Mouse (Mus musculus): ENCODE data around the gene Zfand4. TPM values are rescaled to one million over a fixed set of nuclear protein-coding genes. Genes with fewer than 3 reads are reported as not detected.
"Not testable (repeated sequence)": the region's sequence is repeated elsewhere in the genome, so short reads cannot be mapped to it uniquely, and the experiment has no call there.

Gene Zfand4
- 20.8 and 32.7 TPM in 2 replicates for total RNA-seq (2014; fragmentation: Nextera tagmentation)
- 13.5 and 16.4 TPM in 2 replicates for total RNA-seq (2017)
- polyA plus RNA-seq (2012) = 1.0 and 1.7 TPM in 2 replicates

DNA sequence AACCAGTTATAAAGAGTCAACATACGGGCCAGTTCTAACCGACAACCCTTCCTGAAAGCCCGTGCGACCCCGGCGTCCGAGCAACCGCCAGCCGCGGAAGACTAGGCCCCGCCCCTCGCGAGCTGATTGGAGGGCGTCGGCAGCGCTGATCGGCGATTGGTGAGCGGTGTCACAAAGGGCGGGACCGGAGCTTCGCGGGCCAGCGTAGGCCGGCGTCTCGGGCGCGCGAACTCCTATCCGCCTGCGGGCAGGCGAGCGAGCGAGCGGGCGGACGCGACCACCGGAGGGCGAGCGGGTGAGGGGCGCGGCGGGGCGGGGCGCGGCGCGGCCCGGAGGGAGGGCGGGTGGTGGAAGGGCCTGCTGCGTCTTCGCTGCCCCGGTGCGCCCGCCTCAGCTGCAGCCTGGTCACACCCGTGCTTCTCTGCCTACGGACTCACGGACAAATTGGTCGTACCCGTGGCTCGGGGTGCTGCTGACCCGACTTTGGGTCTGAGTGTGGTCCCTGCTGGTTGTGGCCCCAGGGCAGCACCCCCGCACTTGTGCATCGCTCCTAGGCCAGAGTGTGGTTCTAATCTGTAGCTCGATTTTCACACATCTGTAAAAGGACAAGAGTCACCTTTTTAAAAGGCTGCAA is at the start of gene Zfand4:
Gene Zfand4, plus strand, starts transcription at position 205 of the 634 bp plus-strand sequence.
- Histone ChIP-seq H3K36me3 (replicated peaks) (peaks cover 40% of the 10 kb centered on the region), H3K4me1 (ENCODE audit: insufficient read depth, low read depth, low read length) (peaks cover 34% of the 10 kb centered on the region), H3K9me3 (replicated peaks) (no peaks in the 10 kb centered on the region), H3K27me3 (ENCODE audit: insufficient read depth, low read length) (no peaks in the 10 kb centered on the region), H3K4me3 (ENCODE audit: low read depth, low read length) (peak within 1 kb of the TSS; percentile 91)
- DNase-seq (ENCODE audit: low spot score) (peak; percentile 96), ATAC-seq (ENCODE audit: extremely low read depth, insufficient number of reproducible peaks, low FRiP score, poor library complexity, severe bottlenecking) (peak; percentile 88)
- no peak for TF ChIP-seq GATA2 (IDR thresholded peaks at IDR 0.05; ENCODE audit: borderline replicate concordance, low read depth, low read length)
- TF ChIP-seq GATA1 (IDR thresholded peaks at IDR 0.05; ENCODE audit: borderline replicate concordance, low read length) = no peak
- TF ChIP-seq POLR2AphosphoS5 (IDR thresholded peaks at IDR 0.05; ENCODE audit: insufficient replicate concordance, low read depth, low read length) = no peak
- no peak for TF ChIP-seq TAL1 (conservative IDR thresholded peaks at IDR 0.05; ENCODE audit: low read depth, low read length)

DNA sequence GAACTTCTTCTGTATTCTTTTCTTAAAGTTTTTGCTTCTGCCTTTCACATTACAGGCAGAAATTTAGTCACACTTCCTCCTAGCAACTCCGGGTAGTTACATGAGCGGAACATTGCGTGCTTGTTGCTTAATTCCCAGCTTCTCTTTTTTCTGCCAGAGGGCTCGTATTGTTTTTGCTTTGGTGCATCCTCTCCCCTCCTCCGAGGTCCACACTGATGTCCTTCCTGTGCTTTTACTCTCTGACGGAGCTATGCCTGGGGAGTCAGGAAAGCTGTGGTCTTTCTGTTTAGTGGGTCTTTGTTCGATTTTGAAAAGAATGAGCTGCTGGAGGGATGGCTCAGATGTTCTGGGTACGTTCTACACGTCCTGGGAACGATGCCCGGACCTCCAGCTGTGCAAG is 36.3 kb upstream of the Zfand4 start:
- no peak overlapping the region for H3K4me3 ChIP-seq (ENCODE audit: low read depth, low read length)
- no peak for DNase-seq (ENCODE audit: low spot score)
- no peak for TF ChIP-seq POLR2AphosphoS5 (IDR thresholded peaks at IDR 0.05; ENCODE audit: insufficient replicate concordance, low read depth, low read length)
- peaks cover 86% of the 10 kb centered on the region for H3K36me3 ChIP-seq (replicated peaks)
- H3K4me1 ChIP-seq (ENCODE audit: insufficient read depth, low read depth, low read length) = no peaks in the 10 kb centered on the region
- no peaks in the 10 kb centered on the region for H3K9me3 ChIP-seq (replicated peaks)
- no peaks in the 10 kb centered on the region for H3K27me3 ChIP-seq (ENCODE audit: insufficient read depth, low read length)
- no peak for ATAC-seq (ENCODE audit: extremely low read depth, insufficient number of reproducible peaks, low FRiP score, poor library complexity, severe bottlenecking)

DNA sequence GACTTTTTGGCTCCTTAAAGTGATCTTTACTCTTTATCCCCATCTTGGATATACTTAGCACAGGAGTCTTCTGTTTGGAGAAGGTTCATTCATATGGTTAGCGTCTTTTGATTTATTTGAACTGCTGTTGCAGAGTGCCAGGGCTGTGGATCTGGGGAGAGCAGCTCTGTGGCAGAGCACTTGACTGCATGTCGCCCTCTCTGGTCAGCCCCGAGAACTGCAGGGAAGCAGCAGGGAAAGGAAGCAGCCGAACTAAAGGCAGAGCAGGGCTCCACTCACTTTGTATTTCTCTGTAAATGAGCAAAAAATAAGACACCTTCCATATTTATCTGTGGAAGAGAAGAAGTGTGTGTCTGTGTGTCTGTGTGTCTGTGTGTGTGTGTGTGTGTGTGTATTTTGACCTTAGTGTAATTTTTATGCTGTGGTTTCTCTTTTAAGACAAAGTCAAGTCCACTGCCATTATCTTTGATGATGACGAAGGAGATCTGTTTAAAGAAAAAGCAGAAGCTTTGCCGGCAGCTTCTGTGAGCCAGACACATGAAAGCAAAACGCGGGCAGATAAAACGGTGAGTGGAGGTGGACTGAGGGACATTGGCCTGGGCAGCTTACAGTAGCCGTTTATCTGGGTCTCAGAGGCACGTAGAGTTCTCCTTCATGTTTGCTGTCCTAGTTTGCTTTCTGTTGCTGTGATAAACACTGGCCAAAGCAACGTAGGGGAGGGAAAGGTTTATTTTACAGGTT is 35.1 kb upstream of the Zfand4 start:
- ATAC-seq (ENCODE audit: extremely low read depth, insufficient number of reproducible peaks, low FRiP score, poor library complexity, severe bottlenecking) = peak; percentile 49; the same call in 1 of the 2 replicates
- Histone ChIP-seq H3K27me3 (ENCODE audit: insufficient read depth, low read length) (no peaks in the 10 kb centered on the region), H3K36me3 (replicated peaks) (peaks cover 83% of the 10 kb centered on the region), H3K4me1 (ENCODE audit: insufficient read depth, low read depth, low read length) (no peaks in the 10 kb centered on the region), H3K9me3 (replicated peaks) (no peaks in the 10 kb centered on the region), H3K4me3 (ENCODE audit: low read depth, low read length) (no peak overlapping the region)
- peak; percentile 57 for DNase-seq (ENCODE audit: low spot score)
- peak; percentile 92 for TF ChIP-seq CTCF (IDR thresholded peaks at IDR 0.05; ENCODE audit: low read depth, low read length)
- no peak for TF ChIP-seq POLR2AphosphoS5 (IDR thresholded peaks at IDR 0.05; ENCODE audit: insufficient replicate concordance, low read depth, low read length)

DNA sequence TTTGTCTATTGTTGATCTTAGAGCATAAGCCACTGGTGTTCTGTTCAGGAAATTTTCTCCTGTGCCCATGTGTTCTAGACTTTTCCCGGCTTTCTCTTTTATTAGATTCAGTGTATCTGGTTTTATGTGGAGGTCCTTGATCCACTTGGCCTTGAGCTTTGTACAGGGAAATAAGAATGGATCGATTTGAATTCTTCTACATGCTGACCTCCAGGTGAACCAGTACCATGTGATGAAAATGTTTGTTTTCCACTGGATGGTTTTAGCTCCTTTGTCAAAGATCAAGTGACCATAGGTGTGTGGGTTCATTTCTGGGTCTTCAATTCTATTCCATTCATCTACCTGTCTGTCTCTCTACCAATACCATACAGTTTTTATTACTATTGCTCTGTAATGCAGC is 29.2 kb upstream of the Zfand4 start:
- H3K27me3 ChIP-seq (ENCODE audit: insufficient read depth, low read length); ATAC-seq (ENCODE audit: extremely low read depth, insufficient number of reproducible peaks, low FRiP score, poor library complexity, severe bottlenecking); H3K4me1 ChIP-seq (ENCODE audit: insufficient read depth, low read depth, low read length); H3K4me3 ChIP-seq (ENCODE audit: low read depth, low read length); DNase-seq (ENCODE audit: low spot score); H3K9me3 ChIP-seq (replicated peaks): not testable (repeated sequence)
- H3K36me3 ChIP-seq (replicated peaks) = peaks cover 66% of the 10 kb centered on the region

DNA sequence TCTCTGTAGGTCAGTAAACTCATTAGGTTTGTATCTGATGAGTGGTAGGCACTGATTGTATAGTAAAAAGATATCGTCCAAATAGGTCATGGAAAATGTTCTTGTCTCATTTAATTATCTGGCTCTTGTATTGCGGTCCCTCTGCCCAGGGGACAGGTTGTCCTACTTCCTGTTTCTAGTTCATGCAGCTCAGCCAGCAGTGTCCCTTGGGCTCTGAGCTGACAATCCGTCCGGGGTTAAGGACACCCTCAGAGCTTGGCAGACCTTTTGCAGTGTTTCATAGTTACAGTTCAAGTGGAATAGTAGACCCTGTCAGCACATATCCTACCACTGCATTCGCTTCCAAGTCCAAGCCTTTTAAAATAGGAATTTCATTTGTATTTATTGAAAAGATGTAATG is 28.7 kb upstream of the Zfand4 start:
- TF ChIP-seq POLR2AphosphoS5 (IDR thresholded peaks at IDR 0.05; ENCODE audit: insufficient replicate concordance, low read depth, low read length) (no peak), GATA2 (IDR thresholded peaks at IDR 0.05; ENCODE audit: borderline replicate concordance, low read depth, low read length) (no peak), GATA1 (IDR thresholded peaks at IDR 0.05; ENCODE audit: borderline replicate concordance, low read length) (no peak), TAL1 (conservative IDR thresholded peaks at IDR 0.05; ENCODE audit: low read depth, low read length) (no peak), CTCF (IDR thresholded peaks at IDR 0.05; ENCODE audit: low read depth, low read length) (no peak)
- Histone ChIP-seq H3K27me3 (ENCODE audit: insufficient read depth, low read length) (no peaks in the 10 kb centered on the region), H3K4me1 (ENCODE audit: insufficient read depth, low read depth, low read length) (no peaks in the 10 kb centered on the region), H3K4me3 (ENCODE audit: low read depth, low read length) (no peak overlapping the region), H3K36me3 (replicated peaks) (peaks cover 68% of the 10 kb centered on the region), H3K9me3 (replicated peaks) (no peaks in the 10 kb centered on the region)
- ATAC-seq (ENCODE audit: extremely low read depth, insufficient number of reproducible peaks, low FRiP score, poor library complexity, severe bottlenecking) (no peak), DNase-seq (ENCODE audit: low spot score) (no peak)

DNA sequence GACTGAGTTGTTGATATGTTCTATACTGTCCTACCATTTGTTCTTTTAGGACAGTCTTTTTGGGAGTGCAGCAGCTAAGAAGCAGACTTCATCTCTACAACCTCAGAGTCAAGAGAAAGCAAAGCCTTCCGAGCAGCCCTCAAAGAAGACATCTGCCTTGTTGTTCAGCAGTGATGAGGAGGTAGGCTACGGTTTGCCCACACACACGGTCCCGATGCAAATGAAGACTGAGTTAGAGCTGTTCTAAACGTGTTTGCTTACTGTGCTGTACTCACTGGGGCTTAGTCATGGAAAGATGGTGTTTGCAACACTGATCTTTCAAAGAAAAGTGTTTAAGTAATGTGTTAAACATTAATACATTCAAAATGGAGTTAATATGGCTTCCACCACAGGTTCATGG is 25.9 kb upstream of the Zfand4 start:
- Histone ChIP-seq H3K9me3 (replicated peaks) (no peaks in the 10 kb centered on the region), H3K27me3 (ENCODE audit: insufficient read depth, low read length) (no peaks in the 10 kb centered on the region), H3K36me3 (replicated peaks) (peaks cover 69% of the 10 kb centered on the region), H3K4me3 (ENCODE audit: low read depth, low read length) (no peak overlapping the region), H3K4me1 (ENCODE audit: insufficient read depth, low read depth, low read length) (no peaks in the 10 kb centered on the region)
- TF ChIP-seq TAL1 (conservative IDR thresholded peaks at IDR 0.05; ENCODE audit: low read depth, low read length) (no peak), CTCF (IDR thresholded peaks at IDR 0.05; ENCODE audit: low read depth, low read length) (no peak), POLR2AphosphoS5 (IDR thresholded peaks at IDR 0.05; ENCODE audit: insufficient replicate concordance, low read depth, low read length) (no peak), GATA1 (IDR thresholded peaks at IDR 0.05; ENCODE audit: borderline replicate concordance, low read length) (no peak), GATA2 (IDR thresholded peaks at IDR 0.05; ENCODE audit: borderline replicate concordance, low read depth, low read length) (no peak)
- DNase-seq (ENCODE audit: low spot score) (no peak), ATAC-seq (ENCODE audit: extremely low read depth, insufficient number of reproducible peaks, low FRiP score, poor library complexity, severe bottlenecking) (no peak)

DNA sequence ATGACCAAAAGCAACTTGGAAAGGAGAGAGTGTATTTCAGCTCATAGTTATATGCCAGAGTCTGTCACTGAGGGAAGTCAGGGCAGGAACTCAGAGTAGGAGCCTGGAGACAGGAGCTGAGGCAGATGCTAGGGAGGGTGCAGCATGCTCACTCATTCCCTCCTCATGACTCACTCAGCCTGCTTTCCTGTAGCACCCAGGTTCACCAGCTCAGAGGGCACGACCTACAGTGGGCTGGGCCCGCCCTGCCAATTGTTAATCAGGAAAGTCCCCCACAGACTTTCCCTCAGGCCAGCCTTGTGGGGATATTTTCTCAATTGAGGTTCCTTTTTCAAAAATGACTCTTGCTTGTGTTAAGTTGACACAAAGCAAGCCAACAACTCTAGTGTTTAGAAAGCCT is 23.7 kb upstream of the Zfand4 start:
- peaks cover 80% of the 10 kb centered on the region for H3K36me3 ChIP-seq (replicated peaks)
- no peaks in the 10 kb centered on the region for H3K27me3 ChIP-seq (ENCODE audit: insufficient read depth, low read length)
- no peaks in the 10 kb centered on the region for H3K4me1 ChIP-seq (ENCODE audit: insufficient read depth, low read depth, low read length)
- no peak for TF ChIP-seq CTCF (IDR thresholded peaks at IDR 0.05; ENCODE audit: low read depth, low read length)
- TF ChIP-seq TAL1 (conservative IDR thresholded peaks at IDR 0.05; ENCODE audit: low read depth, low read length) = no peak
- TF ChIP-seq GATA2 (IDR thresholded peaks at IDR 0.05; ENCODE audit: borderline replicate concordance, low read depth, low read length) = no peak
- TF ChIP-seq POLR2AphosphoS5 (IDR thresholded peaks at IDR 0.05; ENCODE audit: insufficient replicate concordance, low read depth, low read length) = no peak
- TF ChIP-seq GATA1 (IDR thresholded peaks at IDR 0.05; ENCODE audit: borderline replicate concordance, low read length) = no peak
- no peak for DNase-seq (ENCODE audit: low spot score)
- no peaks in the 10 kb centered on the region for H3K9me3 ChIP-seq (replicated peaks)
- ATAC-seq (ENCODE audit: extremely low read depth, insufficient number of reproducible peaks, low FRiP score, poor library complexity, severe bottlenecking) = no peak
- H3K4me3 ChIP-seq (ENCODE audit: low read depth, low read length) = no peak overlapping the region
